Mouse (Mus musculus) erythroblast, embryonic 14.5 days (primary cell): Measurements from ENCODE around the gene Spag5. TPM values are rescaled to one million over a fixed set of nuclear protein-coding genes. Genes with fewer than 3 reads are reported as not detected.

Source experiments
- H3K27me3 ChIP-seq: 2 replicates; pipeline ENCODE4 v1.6.1; 2012; ENCODE audit warnings: inconsistent platforms; ENCODE audit not compliant: control insufficient read depth
- H3K36me3 ChIP-seq: 2 replicates; pipeline ENCODE4 v1.6.1; 2012; ENCODE audit warnings: mild to moderate bottlenecking, inconsistent platforms; ENCODE audit not compliant: control insufficient read depth
- H3K4me1 ChIP-seq: 2 replicates; pipeline ENCODE4 v1.6.1; 2012; ENCODE audit warnings: inconsistent platforms; ENCODE audit not compliant: control insufficient read depth
- H3K4me3 ChIP-seq: replicated peaks from 2 replicates; pipeline ENCODE3; 2012; ENCODE audit warnings: moderate library complexity, mild to moderate bottlenecking, inconsistent platforms
- H3K9me3 ChIP-seq: 2 replicates; pipeline ENCODE4 v1.6.1; 2012; ENCODE audit warnings: low read length, inconsistent platforms, mixed read lengths; ENCODE audit not compliant: control insufficient read depth
- GATA1 ChIP-seq: IDR thresholded peaks from 2 replicates; pipeline ENCODE4 v1.6.1; 2012; ENCODE audit warnings: low read length, inconsistent platforms, mixed read lengths
- TAL1 ChIP-seq: IDR thresholded peaks from 3 replicates; pipeline ENCODE4 v1.6.1; 2012; ENCODE audit warnings: low read length, inconsistent platforms, mixed read lengths
- polyA plus RNA-seq: library from polyadenylated mRNA; stranded (reverse); fragments of >175 nt; gene quantifications from 2 replicates; pipeline ENCODE4 v1.2.3, GENCODE M21; 2012

The Spag5 gene
- polyA plus RNA-seq, 1 experiment = 21.5 TPM

DNA sequence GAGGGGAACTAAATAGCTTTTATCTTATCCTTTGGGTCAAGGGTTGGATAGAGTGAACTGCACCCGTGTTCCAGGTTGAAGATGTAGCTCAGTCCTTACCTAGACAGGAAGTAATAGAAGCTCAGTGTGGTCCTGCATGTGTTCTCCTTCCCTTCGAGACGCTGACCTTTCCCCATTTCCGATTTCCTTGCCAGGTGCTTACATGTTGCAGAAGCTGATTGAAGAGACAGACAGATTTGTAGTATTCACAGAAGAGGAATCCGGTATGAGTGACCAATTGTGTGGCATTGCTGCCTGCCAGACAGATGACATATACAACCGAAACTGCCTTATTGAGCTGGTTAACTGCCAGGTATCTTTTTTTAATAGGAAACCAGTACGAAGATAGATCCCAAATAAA lies 22.5 kb upstream of the Spag5 start:
- H3K36me3 ChIP-seq = peaks cover 96% of the 10 kb centered on the region
- no peak for TF ChIP-seq TAL1
- no peak for TF ChIP-seq GATA1
- no peaks in the 10 kb centered on the region for H3K9me3 ChIP-seq
- no peaks in the 10 kb centered on the region for H3K27me3 ChIP-seq
- H3K4me1 ChIP-seq = peaks cover 3% of the 10 kb centered on the region
- H3K4me3 ChIP-seq = no peak overlapping the region

DNA sequence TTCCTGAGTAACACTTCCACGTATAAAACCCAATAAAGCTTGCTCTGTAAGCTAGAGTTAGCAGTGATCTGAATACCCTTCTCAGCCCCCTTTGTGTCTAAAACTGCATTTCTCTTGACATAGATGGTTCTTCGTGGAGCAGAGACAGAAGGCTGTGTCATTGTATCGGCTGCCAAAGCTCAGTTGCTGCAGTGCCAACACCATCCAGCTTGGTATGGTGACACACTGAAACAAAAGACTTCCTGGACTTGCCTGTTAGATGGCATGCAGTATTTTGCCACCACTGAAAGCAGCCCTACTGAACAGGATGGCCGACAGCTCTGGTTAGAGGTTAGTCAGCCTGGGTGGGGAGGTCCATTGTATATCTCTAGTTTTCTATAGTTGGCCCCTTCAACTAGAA lies 21.7 kb upstream of the Spag5 start:
- Histone ChIP-seq H3K36me3 (peaks cover 96% of the 10 kb centered on the region), H3K27me3 (no peaks in the 10 kb centered on the region), H3K9me3 (no peaks in the 10 kb centered on the region), H3K4me1 (peaks cover 3% of the 10 kb centered on the region), H3K4me3 (no peak overlapping the region)
- TF ChIP-seq TAL1 = no peak
- TF ChIP-seq GATA1 = no peak

DNA sequence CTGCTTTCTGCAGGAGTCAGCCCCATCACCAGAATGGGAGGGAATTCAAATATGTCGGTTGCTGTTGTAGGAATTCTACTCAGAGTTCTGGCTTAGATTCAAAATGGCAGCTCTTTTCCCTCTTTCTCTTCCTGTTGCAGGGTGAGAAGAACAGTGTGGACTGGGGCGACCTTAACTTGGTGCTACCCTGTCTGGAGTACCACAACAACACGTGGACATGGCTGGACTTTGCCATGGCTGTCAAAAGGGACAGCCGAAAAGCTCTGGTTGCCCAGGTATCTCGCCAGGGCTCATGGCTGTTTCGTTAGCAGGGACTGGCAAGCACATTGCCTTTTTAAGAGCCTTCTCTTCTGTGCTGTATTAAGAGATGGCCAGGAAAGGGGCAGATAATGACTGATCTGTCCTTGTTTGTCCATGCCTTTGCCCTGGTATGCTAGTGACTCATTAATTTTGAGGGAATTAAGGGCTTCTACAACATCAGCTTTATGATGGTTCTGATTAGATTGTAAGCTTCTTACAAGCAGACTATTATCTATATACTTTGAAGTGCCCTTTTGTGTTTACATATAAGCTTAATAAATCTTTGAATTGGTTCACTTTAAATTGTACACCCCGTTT lies 12.1 kb upstream of the Spag5 start:
- H3K9me3 ChIP-seq = no peaks in the 10 kb centered on the region
- H3K36me3 ChIP-seq = peaks cover 86% of the 10 kb centered on the region
- H3K4me3 ChIP-seq = no peak overlapping the region
- H3K4me1 ChIP-seq = no peaks in the 10 kb centered on the region
- TF ChIP-seq GATA1 = no peak
- TF ChIP-seq TAL1 = no peak
- H3K27me3 ChIP-seq = no peaks in the 10 kb centered on the region

DNA sequence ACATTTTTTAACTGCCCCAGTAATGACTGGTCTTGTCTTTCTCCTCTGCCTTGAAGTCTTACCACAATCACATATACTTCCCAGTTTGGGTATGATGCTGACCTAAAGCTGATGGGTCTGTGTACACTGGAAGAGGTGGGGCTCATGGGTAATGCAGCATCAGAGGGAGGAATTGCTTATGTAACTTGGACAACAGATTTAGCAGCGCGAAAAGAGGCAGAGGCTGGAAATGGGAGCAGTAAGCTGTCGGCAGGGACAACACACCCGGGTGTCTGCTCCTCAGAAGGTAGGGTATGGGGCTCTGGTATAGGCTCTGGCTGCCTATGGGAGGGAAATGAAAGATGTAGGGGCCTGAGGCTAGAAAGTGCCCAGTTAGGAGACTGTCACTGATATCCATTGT lies 10.7 kb upstream of the Spag5 start, which contains the start of gene BC030499:
Gene BC030499, plus strand, starts transcription at position 188 of the 400 bp plus-strand sequence.
- Histone ChIP-seq H3K9me3 (no peaks in the 10 kb centered on the region), H3K4me1 (no peaks in the 10 kb centered on the region), H3K4me3 (no peak within 1 kb of the TSS), H3K27me3 (no peaks in the 10 kb centered on the region), H3K36me3 (peaks cover 72% of the 10 kb centered on the region)
- no peak for TF ChIP-seq GATA1
- TF ChIP-seq TAL1 = no peak

DNA sequence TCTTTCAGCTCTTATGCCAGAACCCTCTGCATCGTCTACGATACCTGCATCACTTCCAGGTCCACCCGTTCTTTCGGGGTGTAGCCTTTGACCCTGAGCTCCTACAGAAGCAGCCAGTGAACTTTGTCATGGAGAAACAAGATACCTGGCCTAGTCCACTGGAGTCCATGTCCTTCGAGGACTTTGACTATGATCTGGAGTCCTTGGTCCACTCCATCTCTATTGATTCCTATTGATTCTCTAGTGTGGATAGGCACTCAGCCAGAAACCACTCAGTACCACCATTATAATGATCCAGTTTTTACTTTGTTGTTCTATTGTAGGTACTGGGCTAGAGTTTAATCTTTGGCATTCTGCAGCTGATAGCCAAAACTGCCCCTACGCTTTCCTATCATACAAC lies 6.7 kb upstream of the Spag5 start:
- no peak for TF ChIP-seq TAL1
- no peak for TF ChIP-seq GATA1
- H3K36me3 ChIP-seq = peaks cover 35% of the 10 kb centered on the region
- no peaks in the 10 kb centered on the region for H3K9me3 ChIP-seq
- H3K4me1 ChIP-seq = no peaks in the 10 kb centered on the region
- H3K4me3 ChIP-seq = no peak overlapping the region
- H3K27me3 ChIP-seq = no peaks in the 10 kb centered on the region

DNA sequence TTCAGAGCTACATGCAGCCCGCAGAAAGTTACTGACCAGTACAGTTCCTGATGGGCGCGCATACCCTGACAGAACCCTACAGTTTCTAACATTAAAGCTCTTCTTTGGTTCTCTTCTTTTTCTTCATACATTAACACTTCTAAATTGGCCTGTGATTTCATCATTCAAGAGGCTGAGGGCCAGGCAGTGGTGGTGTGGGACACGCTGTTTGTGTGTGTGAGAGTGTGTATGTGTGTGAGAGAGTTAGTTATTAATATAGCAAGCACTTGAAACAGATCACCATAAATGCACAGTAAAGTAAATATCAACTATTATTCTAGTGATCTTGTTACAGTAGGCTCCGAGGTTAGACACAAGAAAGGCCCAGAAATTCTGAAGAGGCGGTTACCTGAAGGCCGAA lies 412 bp upstream of the Spag5 start:
- Histone ChIP-seq H3K4me3 (peak overlapping the region; percentile 89), H3K9me3 (no peaks in the 10 kb centered on the region), H3K4me1 (peaks cover 39% of the 10 kb centered on the region), H3K27me3 (no peaks in the 10 kb centered on the region), H3K36me3 (peaks cover 32% of the 10 kb centered on the region)
- TF ChIP-seq TAL1 = no peak
- TF ChIP-seq GATA1 = no peak

DNA sequence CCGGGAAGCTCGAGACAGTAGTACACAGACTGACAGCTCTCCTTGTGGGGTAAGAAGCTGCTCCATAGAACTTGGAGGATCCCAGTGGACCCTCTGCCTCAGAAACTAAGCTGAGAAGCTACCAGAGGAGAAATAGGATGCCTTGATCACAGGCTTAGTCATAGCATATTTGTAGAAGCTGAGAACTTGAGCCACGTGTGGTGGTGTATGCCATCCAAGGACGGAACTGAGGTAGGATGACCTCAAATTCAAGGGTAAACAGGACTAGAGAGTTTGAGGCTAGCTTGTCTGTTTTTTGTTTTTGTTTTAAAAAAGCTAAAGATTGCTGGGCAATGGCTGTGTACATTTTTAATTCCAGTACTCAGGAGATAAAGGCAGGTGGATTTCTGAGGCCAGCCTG lies 3.9 kb downstream of the Spag5 start:
- Histone ChIP-seq H3K4me3 (peak overlapping the region; percentile 42), H3K36me3 (peaks cover 74% of the 10 kb centered on the region)

DNA sequence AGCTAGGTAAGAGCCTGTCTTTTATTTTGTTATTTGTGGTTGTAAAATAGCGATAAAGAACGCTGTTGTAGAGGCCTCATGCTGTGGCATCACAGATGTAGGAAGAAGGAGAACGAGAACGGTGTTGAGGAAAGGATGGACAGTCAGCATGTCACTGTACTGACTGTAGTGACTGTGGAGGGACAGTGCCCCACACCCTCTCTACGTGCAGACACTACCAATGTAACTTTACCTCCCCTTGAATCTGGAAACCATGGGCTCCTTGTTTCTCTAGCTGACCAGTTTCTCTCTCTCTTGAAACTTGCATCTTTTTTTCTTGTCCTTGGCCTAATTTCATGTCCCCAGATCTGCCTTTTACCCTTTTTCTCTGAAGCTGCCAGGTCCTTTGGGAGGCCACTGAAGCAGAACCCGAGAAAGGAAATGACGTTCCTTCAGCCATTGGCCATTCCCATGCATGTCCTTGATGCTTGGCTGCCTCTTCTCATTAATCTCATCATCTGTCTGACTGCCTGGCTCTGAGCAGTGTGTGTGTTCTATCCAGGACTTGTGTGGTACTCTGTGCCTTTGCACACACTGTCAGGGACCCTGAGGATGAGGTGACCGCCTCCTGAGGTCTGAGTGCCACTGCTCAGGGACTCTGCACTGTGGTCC lies 9.7 kb downstream of the Spag5 start:
- H3K9me3 ChIP-seq = peaks cover 3% of the 10 kb centered on the region
- TF ChIP-seq GATA1 (no peak), TAL1 (no peak)

More for the DNA sequence above, 3.9 kb downstream of the Spag5 start:
- Histone ChIP-seq H3K4me1 (peaks cover 52% of the 10 kb centered on the region), H3K27me3 (no peaks in the 10 kb centered on the region), H3K9me3 (peaks cover 3% of the 10 kb centered on the region)
- TF ChIP-seq TAL1 (no peak), GATA1 (no peak)

DNA sequence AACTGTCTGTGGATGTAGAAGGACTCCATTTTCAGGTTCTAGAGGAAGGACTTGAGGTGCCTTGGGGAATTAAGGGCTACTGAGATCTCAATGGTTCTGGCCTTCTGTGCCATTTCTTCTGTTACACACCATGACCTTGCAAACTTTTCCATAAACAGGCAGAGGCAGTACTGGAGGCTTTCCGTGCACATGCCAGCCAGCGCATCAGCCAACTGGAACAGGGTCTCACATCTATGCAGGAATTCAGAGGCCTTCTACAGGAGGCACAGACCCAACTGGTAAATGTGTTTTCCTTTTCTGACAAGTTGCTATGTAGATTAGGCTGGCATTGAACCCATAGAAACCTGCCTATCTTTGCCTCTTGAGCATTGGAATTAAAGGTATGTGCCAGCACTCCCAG lies 12.3 kb downstream of the Spag5 start:
- TF ChIP-seq TAL1 = no peak
- TF ChIP-seq GATA1 = no peak
- no peaks in the 10 kb centered on the region for H3K9me3 ChIP-seq
- peaks cover 4% of the 10 kb centered on the region for H3K4me1 ChIP-seq
- H3K36me3 ChIP-seq = peaks cover 98% of the 10 kb centered on the region
- H3K27me3 ChIP-seq = no peaks in the 10 kb centered on the region
- H3K4me3 ChIP-seq = no peak overlapping the region

More for the DNA sequence above, 9.7 kb downstream of the Spag5 start:
- H3K27me3 ChIP-seq = no peaks in the 10 kb centered on the region
- peaks cover 98% of the 10 kb centered on the region for H3K36me3 ChIP-seq
- H3K4me3 ChIP-seq = no peak overlapping the region
- H3K4me1 ChIP-seq = peaks cover 20% of the 10 kb centered on the region
